Mouse (Mus musculus): ENCODE data around the gene Bloc1s6. TPM values are rescaled to one million over a fixed set of nuclear protein-coding genes. Genes with fewer than 3 reads are reported as not detected.

Gene Bloc1s6
- polyA plus RNA-seq, 1 experiment from 2014 or later = 43.6 TPM

- DNase-seq (ENCODE audit: low spot score) (no peak), ATAC-seq (replicated peaks; ENCODE audit: low FRiP score, low read depth) (peak; percentile 68)
- Histone ChIP-seq H3K4me2 (ENCODE audit: low read length) (no peak overlapping the region), H3K27me3 (ENCODE audit: insufficient read depth, low read length) (no peaks in the 10 kb centered on the region), H3K9me3 (replicated peaks; ENCODE audit: low read length) (no peaks in the 10 kb centered on the region), H3K4me1 (replicated peaks; ENCODE audit: insufficient read depth, low read length) (no peaks in the 10 kb centered on the region), H3K9ac (ENCODE audit: low read depth, low read length) (no peak overlapping the region), H3K36me3 (ENCODE audit: insufficient read depth, low read length) (no peaks in the 10 kb centered on the region), H3K4me3 (replicated peaks; ENCODE audit: low read depth, low read length) (no peak overlapping the region), H3K27ac (no peak overlapping the region)
- TF ChIP-seq CTCF (IDR thresholded peaks at IDR 0.05; ENCODE audit: low read depth) = no peak
- WGBS = 43% methylated on average over 3 of the region's 3 CpGs
These were observed 24.7 kb downstream of the Bloc1s6 start for GRCm38 (mm10) chr2:122762991-122763390.

DNA sequence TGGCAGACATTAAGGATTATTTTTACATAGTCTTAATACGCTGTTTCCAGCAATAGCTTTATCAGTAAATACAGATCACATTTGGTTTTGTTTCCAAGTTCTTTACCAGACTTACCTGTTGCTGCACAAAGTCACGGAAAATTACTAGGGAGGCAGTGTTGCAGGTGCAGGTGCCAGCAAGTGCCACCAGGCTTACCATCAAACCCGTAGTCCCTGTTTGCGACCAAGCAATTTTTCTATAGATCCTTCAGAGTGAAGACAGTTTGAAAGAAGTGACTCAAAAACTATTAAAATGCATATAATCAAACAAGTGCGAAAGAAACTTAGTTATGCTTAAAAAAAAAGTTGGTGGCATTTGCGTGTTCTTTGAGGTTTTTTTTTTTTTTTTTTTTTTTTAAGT is 26.2 kb downstream of the Bloc1s6 start:
- 52% methylated on average over 6 of the region's 6 CpGs for WGBS
- Histone ChIP-seq H3K4me2 (ENCODE audit: low read length) (peak overlapping the region; percentile 87), H3K9ac (ENCODE audit: low read depth, low read length) (no peak overlapping the region), H3K4me3 (replicated peaks; ENCODE audit: low read depth, low read length) (no peak overlapping the region), H3K27ac (0 out of 2 replicates have a peak overlapping the region, but pooled peaks have one; percentile 43), H3K4me1 (replicated peaks; ENCODE audit: insufficient read depth, low read length) (no peaks in the 10 kb centered on the region), H3K36me3 (ENCODE audit: insufficient read depth, low read length) (no peaks in the 10 kb centered on the region), H3K27me3 (ENCODE audit: insufficient read depth, low read length) (no peaks in the 10 kb centered on the region), H3K9me3 (replicated peaks; ENCODE audit: low read length) (no peaks in the 10 kb centered on the region)
- ATAC-seq (replicated peaks; ENCODE audit: low FRiP score, low read depth) (no peak), DNase-seq (ENCODE audit: low spot score) (no peak)
- TF ChIP-seq CTCF (IDR thresholded peaks at IDR 0.05; ENCODE audit: low read depth) = no peak

GRCm38 (mm10) chr2:122765071-122765793 is 26.9 kb downstream of the Bloc1s6 start, which contains the start of gene Sqor:
Sqor (plus strand) TSS chr2:122765237.
- ATAC-seq (replicated peaks; ENCODE audit: low FRiP score, low read depth) (peak; percentile 88), DNase-seq (ENCODE audit: low spot score) (peak; percentile 56)
- Histone ChIP-seq H3K9ac (ENCODE audit: low read depth, low read length) (peak within 1 kb of the TSS; percentile 60), H3K27ac (peak within 1 kb of the TSS; percentile 43), H3K9me3 (replicated peaks; ENCODE audit: low read length) (no peaks in the 10 kb centered on the region), H3K4me1 (replicated peaks; ENCODE audit: insufficient read depth, low read length) (no peaks in the 10 kb centered on the region), H3K36me3 (ENCODE audit: insufficient read depth, low read length) (no peaks in the 10 kb centered on the region), H3K4me3 (replicated peaks; ENCODE audit: low read depth, low read length) (peak within 1 kb of the TSS; percentile 50), H3K4me2 (ENCODE audit: low read length) (peak within 1 kb of the TSS; percentile 87), H3K27me3 (ENCODE audit: insufficient read depth, low read length) (no peaks in the 10 kb centered on the region)
- TF ChIP-seq CTCF (IDR thresholded peaks at IDR 0.05; ENCODE audit: low read depth) = 0 out of 2 replicates have a peak, but pooled peaks have one; percentile 18
- WGBS = under 1% methylated on average over 46 of the region's 46 CpGs

DNA sequence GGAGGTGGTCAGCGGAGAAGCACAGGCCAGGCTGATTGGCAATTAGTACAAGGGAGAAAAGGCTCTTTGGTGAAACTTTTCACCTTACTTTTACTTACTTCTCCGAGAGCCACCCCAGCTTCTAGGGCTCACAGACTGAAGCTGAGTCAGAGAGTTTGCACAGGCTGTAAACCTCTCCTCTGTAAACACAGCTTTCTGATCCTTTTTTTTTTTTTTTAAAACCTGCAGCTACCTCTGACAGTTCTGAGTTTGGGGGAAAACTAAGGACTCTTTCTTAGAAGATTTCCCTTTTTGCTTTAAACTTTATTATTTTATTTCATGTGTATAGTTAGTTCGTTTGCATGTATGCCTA is 27.5 kb downstream of the Bloc1s6 start:
- no peaks in the 10 kb centered on the region for H3K27me3 ChIP-seq (ENCODE audit: insufficient read depth, low read length)
- ATAC-seq (replicated peaks; ENCODE audit: low FRiP score, low read depth) (no peak), DNase-seq (ENCODE audit: low spot score) (no peak)
- H3K4me3 ChIP-seq (replicated peaks; ENCODE audit: low read depth, low read length) = peak overlapping the region; percentile 50
- H3K27ac ChIP-seq = 0 out of 2 replicates have a peak overlapping the region, but pooled peaks have one; percentile 43
- H3K9ac ChIP-seq (ENCODE audit: low read depth, low read length) = peak overlapping the region; percentile 60
- no peaks in the 10 kb centered on the region for H3K36me3 ChIP-seq (ENCODE audit: insufficient read depth, low read length)
- TF ChIP-seq CTCF (IDR thresholded peaks at IDR 0.05; ENCODE audit: low read depth) = no peak
- H3K4me2 ChIP-seq (ENCODE audit: low read length) = peak overlapping the region; percentile 87
- no peaks in the 10 kb centered on the region for H3K4me1 ChIP-seq (replicated peaks; ENCODE audit: insufficient read depth, low read length)
- 35% methylated on average over 3 of the region's 3 CpGs for WGBS
- H3K9me3 ChIP-seq (replicated peaks; ENCODE audit: low read length) = no peaks in the 10 kb centered on the region

- DNase-seq (ENCODE audit: low spot score) = no peak
- ATAC-seq (replicated peaks; ENCODE audit: low FRiP score, low read depth) = no peak
- TF ChIP-seq CTCF (IDR thresholded peaks at IDR 0.05; ENCODE audit: low read depth) = no peak
These were observed 32.7 kb downstream of the Bloc1s6 start for GRCm38 (mm10) chr2:122771002-122771401.

GRCm38 (mm10) chr2:122772899-122773298 is 34.6 kb downstream of the Bloc1s6 start:
- H3K36me3 ChIP-seq (ENCODE audit: insufficient read depth, low read length) = no peaks in the 10 kb centered on the region
- H3K27ac ChIP-seq = no peak overlapping the region
- H3K4me1 ChIP-seq (replicated peaks; ENCODE audit: insufficient read depth, low read length) = no peaks in the 10 kb centered on the region
- ATAC-seq (replicated peaks; ENCODE audit: low FRiP score, low read depth) = no peak
- TF ChIP-seq CTCF (IDR thresholded peaks at IDR 0.05; ENCODE audit: low read depth) = no peak
- 100% methylated on average over 1 of the region's 1 CpGs for WGBS
- H3K4me2 ChIP-seq (ENCODE audit: low read length) = no peak overlapping the region
- DNase-seq (ENCODE audit: low spot score) = no peak
- H3K27me3 ChIP-seq (ENCODE audit: insufficient read depth, low read length) = no peaks in the 10 kb centered on the region
- no peak overlapping the region for H3K9ac ChIP-seq (ENCODE audit: low read depth, low read length)
- no peaks in the 10 kb centered on the region for H3K9me3 ChIP-seq (replicated peaks; ENCODE audit: low read length)
- H3K4me3 ChIP-seq (replicated peaks; ENCODE audit: low read depth, low read length) = no peak overlapping the region

More at GRCm38 (mm10) chr2:122771002-122771401, 32.7 kb downstream of the Bloc1s6 start:
- Histone ChIP-seq H3K4me1 (replicated peaks; ENCODE audit: insufficient read depth, low read length) (no peaks in the 10 kb centered on the region), H3K36me3 (ENCODE audit: insufficient read depth, low read length) (no peaks in the 10 kb centered on the region), H3K9me3 (replicated peaks; ENCODE audit: low read length) (no peaks in the 10 kb centered on the region), H3K4me3 (replicated peaks; ENCODE audit: low read depth, low read length) (no peak overlapping the region), H3K27me3 (ENCODE audit: insufficient read depth, low read length) (no peaks in the 10 kb centered on the region), H3K27ac (no peak overlapping the region), H3K4me2 (ENCODE audit: low read length) (no peak overlapping the region), H3K9ac (ENCODE audit: low read depth, low read length) (no peak overlapping the region)
- 84% methylated on average over 2 of the region's 2 CpGs for WGBS

All from kidney, postnatal 0 days (tissue).